Mouse (Mus musculus): Measurements from ENCODE around the gene Pgm2l1. TPM values are rescaled to one million over a fixed set of nuclear protein-coding genes. Genes with fewer than 3 reads are reported as not detected.
"Not testable (repeated sequence)": the region's sequence is repeated elsewhere in the genome, so short reads cannot be mapped to it uniquely, and the experiment has no call there.

Gene Pgm2l1
- polyA plus RNA-seq, 1 experiment from 2014 or later, result 9.5 TPM

DNA sequence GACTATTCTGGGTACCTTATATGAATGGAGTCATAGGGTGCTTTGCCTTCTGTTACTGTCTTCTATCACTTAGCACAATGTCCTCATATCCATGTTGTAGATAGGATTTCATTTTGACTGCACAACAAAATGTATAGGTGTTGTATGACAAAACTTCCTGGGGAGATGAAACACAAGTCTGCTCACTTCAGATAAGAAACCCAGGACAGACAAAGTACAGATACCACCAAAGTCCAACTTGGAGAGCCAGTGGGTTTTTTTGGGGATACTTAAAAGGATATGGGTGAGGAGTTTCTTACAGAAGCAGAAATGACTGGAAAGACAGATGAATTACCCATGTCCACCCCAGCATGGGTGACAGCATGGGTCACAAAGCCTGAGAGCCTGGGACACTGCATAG lies 6.5 kb downstream of the Pgm2l1 start:
- no peak overlapping the region for H3K4me2 ChIP-seq
- no peaks in the 10 kb centered on the region for H3K36me3 ChIP-seq (ENCODE audit: poor library complexity, severe bottlenecking)
- no peaks in the 10 kb centered on the region for H3K9me3 ChIP-seq (replicated peaks)
- H3K4me3 ChIP-seq, result no peak overlapping the region
- H3K27ac ChIP-seq, result no peak overlapping the region
- H3K4me1 ChIP-seq, result peaks cover 6% of the 10 kb centered on the region
- H3K9ac ChIP-seq, result no peak overlapping the region
- H3K27me3 ChIP-seq, result no peaks in the 10 kb centered on the region
- no peak for ATAC-seq

DNA sequence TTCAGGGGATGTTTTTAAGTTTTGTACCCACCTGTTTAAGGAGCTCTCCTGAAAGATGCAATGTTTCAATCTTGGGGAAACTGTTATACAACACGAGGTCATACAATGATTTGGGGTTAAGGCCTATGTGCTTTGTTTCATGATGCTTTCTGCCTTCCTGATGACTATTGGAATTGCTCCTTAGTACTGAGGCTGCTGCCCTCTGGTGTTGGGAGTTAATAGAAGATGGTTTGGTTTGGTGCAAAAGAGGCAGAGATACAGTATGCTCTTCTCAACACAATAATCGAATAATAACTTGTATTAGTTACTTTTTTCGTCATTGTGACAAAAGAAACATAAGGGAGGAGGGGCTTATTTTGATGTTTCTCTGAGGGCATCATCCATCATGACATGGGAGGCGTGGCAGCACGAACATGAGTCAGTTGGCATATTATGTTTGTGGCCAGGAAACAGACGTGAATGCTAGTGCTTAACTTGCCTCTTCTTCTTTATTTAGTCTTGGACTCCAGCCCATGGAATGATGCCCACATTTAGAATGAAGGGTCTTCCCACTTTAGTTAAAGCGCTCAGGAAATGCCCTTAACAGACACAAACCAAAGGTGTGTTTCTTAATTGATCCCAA lies 7.2 kb downstream of the Pgm2l1 start:
- 56% methylated on average over 7 of the region's 7 CpGs for WGBS

DNA sequence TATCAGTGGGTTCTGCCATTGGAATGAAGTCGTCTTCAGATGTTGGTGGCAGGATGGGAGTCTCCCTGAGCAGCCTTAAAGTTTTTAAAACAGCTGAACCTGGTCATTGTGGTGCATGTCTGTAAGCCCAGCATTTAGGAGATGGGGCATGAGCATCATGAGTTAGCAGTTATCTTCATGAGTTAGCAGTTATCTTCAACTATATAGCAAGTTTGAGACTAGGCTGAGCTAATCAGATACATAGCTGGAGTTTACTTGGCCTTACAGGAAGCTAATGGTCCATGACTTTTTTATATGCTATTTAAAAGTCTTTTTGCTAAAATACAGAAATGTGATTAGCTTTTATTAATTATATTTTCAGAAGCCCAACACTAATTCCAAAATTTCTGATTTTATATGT lies 11.1 kb downstream of the Pgm2l1 start:
- Histone ChIP-seq H3K4me1 (no peaks in the 10 kb centered on the region), H3K36me3 (ENCODE audit: poor library complexity, severe bottlenecking) (no peaks in the 10 kb centered on the region), H3K9me3 (replicated peaks) (no peaks in the 10 kb centered on the region), H3K27me3 (no peaks in the 10 kb centered on the region), H3K9ac (no peak overlapping the region), H3K4me2 (no peak overlapping the region), H3K27ac (no peak overlapping the region), H3K4me3 (no peak overlapping the region)
- ATAC-seq, result no peak
- WGBS, result 93% methylated on average over 1 of the region's 1 CpGs

More for the DNA sequence above, 7.2 kb downstream of the Pgm2l1 start:
- no peaks in the 10 kb centered on the region for H3K36me3 ChIP-seq (ENCODE audit: poor library complexity, severe bottlenecking)
- no peak overlapping the region for H3K27ac ChIP-seq
- H3K9ac ChIP-seq, result no peak overlapping the region
- ATAC-seq, result no peak
- no peak overlapping the region for H3K4me3 ChIP-seq
- H3K9me3 ChIP-seq (replicated peaks), result no peaks in the 10 kb centered on the region
- no peak overlapping the region for H3K4me2 ChIP-seq
- no peaks in the 10 kb centered on the region for H3K4me1 ChIP-seq
- no peaks in the 10 kb centered on the region for H3K27me3 ChIP-seq

DNA sequence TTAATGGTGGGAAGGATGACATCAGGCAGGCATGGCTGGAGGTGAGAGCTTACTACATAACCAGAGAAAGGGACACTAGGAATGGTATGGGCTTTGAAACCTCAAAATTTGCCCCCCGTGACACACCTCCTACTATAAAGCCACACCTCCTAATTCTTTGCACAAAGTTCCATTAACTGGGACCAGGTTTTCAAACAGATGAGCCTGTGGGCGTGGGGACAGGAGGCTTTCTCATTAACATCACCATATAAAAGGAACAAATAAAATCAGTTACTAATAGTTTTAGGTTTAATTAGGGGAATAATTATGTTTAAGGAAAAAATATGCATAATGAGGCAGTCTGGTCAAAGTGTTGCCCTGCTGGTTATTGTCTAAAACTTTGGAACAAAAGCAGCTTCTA lies 13.4 kb downstream of the Pgm2l1 start:
- no peak overlapping the region for H3K27ac ChIP-seq
- WGBS, result 61% methylated on average over 2 of the region's 2 CpGs

DNA sequence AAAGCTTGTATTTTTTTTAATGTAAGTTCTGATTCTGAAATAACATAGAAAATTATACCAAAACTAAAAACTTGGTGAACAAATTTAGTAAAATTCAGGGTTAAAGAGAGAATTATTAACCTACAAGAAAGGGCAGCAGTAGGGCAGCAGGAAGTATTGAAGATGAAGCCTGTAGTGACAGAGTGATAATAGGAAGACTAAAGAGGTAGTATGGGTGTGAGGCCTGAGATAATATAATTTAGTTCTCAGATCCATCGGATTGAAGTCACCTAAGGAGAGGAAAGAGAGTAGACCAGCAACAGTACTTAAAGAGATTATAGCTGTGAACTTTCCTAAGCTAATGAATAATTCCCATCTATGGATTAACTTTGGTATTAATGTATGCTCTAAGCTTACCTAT lies 15.8 kb downstream of the Pgm2l1 start:
- H3K4me1 ChIP-seq, result no peaks in the 10 kb centered on the region
- no peaks in the 10 kb centered on the region for H3K9me3 ChIP-seq (replicated peaks)
- H3K27me3 ChIP-seq, result no peaks in the 10 kb centered on the region
- no peak overlapping the region for H3K9ac ChIP-seq
- H3K27ac ChIP-seq, result no peak overlapping the region
- WGBS, result 93% methylated on average over 1 of the region's 1 CpGs
- H3K36me3 ChIP-seq (ENCODE audit: poor library complexity, severe bottlenecking), result no peaks in the 10 kb centered on the region
- no peak overlapping the region for H3K4me2 ChIP-seq
- no peak for ATAC-seq
- H3K4me3 ChIP-seq, result no peak overlapping the region

More for the DNA sequence above, 13.4 kb downstream of the Pgm2l1 start:
- H3K9me3 ChIP-seq (replicated peaks), result no peaks in the 10 kb centered on the region
- no peak overlapping the region for H3K9ac ChIP-seq
- no peaks in the 10 kb centered on the region for H3K4me1 ChIP-seq
- no peaks in the 10 kb centered on the region for H3K27me3 ChIP-seq
- no peak overlapping the region for H3K4me2 ChIP-seq
- H3K36me3 ChIP-seq (ENCODE audit: poor library complexity, severe bottlenecking), result no peaks in the 10 kb centered on the region
- no peak for ATAC-seq
- no peak overlapping the region for H3K4me3 ChIP-seq

DNA sequence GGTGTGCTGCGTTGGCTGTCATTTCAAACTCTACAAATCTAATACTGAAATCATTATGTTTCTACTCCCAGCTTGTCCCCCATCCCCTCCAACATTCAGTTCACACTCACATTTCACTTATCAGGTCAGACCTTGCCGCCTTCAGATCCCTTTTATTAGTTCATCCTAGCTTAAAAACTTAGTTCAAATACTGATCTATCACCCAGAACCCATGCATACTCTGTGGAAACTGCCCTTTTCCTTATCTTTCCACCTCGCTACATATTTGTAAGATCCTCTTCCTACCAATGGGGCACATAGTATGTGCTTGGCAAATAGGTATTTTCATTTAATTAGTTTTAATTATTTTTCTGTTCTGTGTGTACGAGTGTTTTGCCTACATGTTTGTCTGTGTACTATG lies 17.0 kb downstream of the Pgm2l1 start:
- Histone ChIP-seq H3K4me1 (no peaks in the 10 kb centered on the region), H3K9ac (no peak overlapping the region), H3K4me2 (no peak overlapping the region), H3K9me3 (replicated peaks) (no peaks in the 10 kb centered on the region), H3K27ac (no peak overlapping the region), H3K36me3 (ENCODE audit: poor library complexity, severe bottlenecking) (no peaks in the 10 kb centered on the region), H3K4me3 (no peak overlapping the region), H3K27me3 (no peaks in the 10 kb centered on the region)
- no peak for ATAC-seq
- 93% methylated on average over 4 of the region's 4 CpGs for WGBS

DNA sequence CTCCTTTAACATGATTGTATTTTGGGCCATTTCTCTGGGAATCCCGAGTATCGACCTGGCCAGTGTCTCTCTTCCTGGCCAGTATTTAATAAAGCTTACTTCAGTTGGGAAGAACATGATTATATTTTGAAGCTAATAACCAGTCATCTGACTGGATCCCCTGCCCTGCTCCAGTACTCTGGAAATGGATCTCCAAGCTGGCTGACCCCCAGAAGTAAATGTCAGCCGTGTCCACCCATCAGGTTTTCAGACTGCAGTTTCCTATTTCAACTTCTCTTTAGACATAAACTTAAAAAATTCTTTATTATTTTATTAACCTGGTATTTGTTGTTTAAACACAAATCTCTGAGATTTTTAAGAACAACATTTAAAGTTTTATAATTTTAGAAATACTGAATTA lies 18.0 kb downstream of the Pgm2l1 start:
- no peaks in the 10 kb centered on the region for H3K4me1 ChIP-seq
- no peak overlapping the region for H3K9ac ChIP-seq
- no peak overlapping the region for H3K27ac ChIP-seq
- no peaks in the 10 kb centered on the region for H3K36me3 ChIP-seq (ENCODE audit: poor library complexity, severe bottlenecking)
- H3K4me2 ChIP-seq, result no peak overlapping the region
- H3K9me3 ChIP-seq (replicated peaks), result no peaks in the 10 kb centered on the region
- WGBS, result 87% methylated on average over 3 of the region's 3 CpGs
- H3K4me3 ChIP-seq, result no peak overlapping the region
- no peak for ATAC-seq
- no peaks in the 10 kb centered on the region for H3K27me3 ChIP-seq

DNA sequence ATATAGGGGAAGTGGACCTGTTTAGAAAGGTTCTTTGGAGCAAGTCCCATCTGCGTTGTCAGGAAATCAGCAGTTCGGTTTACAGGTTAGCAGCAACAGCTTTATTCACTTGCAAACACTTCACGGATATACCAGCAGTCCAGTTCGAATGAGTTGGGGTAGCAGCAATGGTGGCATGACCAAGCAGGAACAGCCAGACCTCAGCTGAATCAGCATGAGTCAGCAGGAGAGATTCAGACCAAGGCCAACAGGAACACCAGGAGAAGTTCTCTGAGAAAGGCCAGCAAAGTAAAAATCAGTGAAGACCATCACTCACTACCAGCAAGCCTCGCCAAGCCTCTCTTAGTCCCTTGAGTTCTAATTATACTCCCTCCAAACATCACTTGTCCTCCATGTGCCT lies 23.5 kb downstream of the Pgm2l1 start:
- H3K9me3 ChIP-seq (replicated peaks), result no peaks in the 10 kb centered on the region
- H3K27me3 ChIP-seq, result no peaks in the 10 kb centered on the region
- no peak overlapping the region for H3K9ac ChIP-seq
- peaks cover 22% of the 10 kb centered on the region for H3K36me3 ChIP-seq (ENCODE audit: poor library complexity, severe bottlenecking)
- H3K4me2 ChIP-seq, result no peak overlapping the region
- no peak overlapping the region for H3K4me3 ChIP-seq
- no peak overlapping the region for H3K27ac ChIP-seq
- H3K4me1 ChIP-seq, result no peaks in the 10 kb centered on the region
- WGBS, result 97% methylated on average over 5 of the region's 5 CpGs
- no peak for ATAC-seq

DNA sequence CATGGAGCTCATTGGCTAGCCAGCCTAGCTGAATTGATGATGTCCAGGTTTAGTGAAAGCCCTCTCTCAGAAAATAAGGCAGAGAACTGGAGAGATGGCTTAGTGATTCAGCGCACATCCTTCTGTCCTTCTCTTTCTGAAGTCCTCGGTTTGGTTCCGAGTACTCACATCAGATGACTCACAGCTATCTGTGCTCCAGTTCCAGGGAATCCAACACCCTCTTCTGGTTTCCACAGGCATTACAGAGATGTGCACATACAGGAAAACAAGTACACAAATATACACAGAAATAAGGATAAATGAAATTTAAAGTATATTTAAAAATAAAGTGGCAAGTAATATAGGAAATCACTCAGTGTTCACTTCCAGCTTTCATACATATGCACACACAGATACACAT lies 35.2 kb downstream of the Pgm2l1 start:
- Histone ChIP-seq H3K4me3 (no peak overlapping the region), H3K27ac (no peak overlapping the region), H3K4me2 (no peak overlapping the region), H3K36me3 (ENCODE audit: poor library complexity, severe bottlenecking) (peaks cover 35% of the 10 kb centered on the region), H3K27me3 (no peaks in the 10 kb centered on the region), H3K9ac (no peak overlapping the region), H3K4me1 (no peaks in the 10 kb centered on the region), H3K9me3 (replicated peaks) (no peaks in the 10 kb centered on the region)
- no peak for ATAC-seq
- 85% methylated on average over 3 of the region's 3 CpGs for WGBS

DNA sequence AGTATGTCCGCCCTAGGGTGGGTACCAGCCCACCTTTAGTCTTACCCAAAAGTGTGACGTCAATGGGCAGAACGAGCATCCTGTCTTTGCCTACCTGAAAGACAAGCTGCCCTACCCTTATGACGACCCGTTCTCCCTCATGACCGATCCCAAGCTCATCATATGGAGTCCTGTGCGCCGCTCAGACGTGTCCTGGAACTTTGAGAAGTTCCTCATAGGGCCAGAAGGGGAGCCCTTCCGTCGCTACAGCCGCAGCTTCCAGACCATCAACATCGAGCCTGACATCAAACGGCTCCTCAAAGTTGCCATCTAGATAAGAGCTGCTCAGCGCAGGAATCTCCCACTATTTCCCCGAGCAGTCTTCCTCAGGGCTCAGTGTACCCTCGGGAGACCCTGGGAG lies 37.7 kb downstream of the Pgm2l1 start:
- H3K4me3 ChIP-seq; H3K4me1 ChIP-seq; H3K4me2 ChIP-seq; H3K9ac ChIP-seq; H3K27me3 ChIP-seq; H3K9me3 ChIP-seq (replicated peaks); ATAC-seq; H3K27ac ChIP-seq: not testable (repeated sequence)
- WGBS, result 59% methylated on average over 17 of the region's 17 CpGs
- H3K36me3 ChIP-seq (ENCODE audit: poor library complexity, severe bottlenecking), result peaks cover 50% of the 10 kb centered on the region

DNA sequence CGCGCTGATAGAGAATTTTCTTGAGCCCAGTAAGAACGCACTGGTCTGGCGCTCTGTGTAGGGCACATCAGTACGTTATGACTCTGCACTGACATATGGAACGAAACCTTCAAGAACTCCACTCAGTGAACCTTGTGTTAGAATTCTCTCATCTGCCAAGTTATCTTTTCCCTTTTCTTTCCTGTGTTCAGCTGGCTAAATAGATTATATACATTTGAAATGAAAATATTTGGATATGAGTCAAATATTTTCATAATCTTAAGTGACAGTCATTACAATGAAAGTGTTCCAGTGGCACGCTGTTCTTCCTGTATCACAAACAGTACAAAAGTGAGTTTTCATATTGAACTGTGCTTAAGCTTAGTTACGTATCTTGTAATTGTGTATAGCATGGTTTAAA lies 45.2 kb downstream of the Pgm2l1 start:
- H3K4me2 ChIP-seq, result no peak overlapping the region
- no peaks in the 10 kb centered on the region for H3K4me1 ChIP-seq
- no peak for ATAC-seq
- H3K36me3 ChIP-seq (ENCODE audit: poor library complexity, severe bottlenecking), result peaks cover 23% of the 10 kb centered on the region
- H3K9me3 ChIP-seq (replicated peaks), result no peaks in the 10 kb centered on the region
- H3K27me3 ChIP-seq, result no peaks in the 10 kb centered on the region
- no peak overlapping the region for H3K4me3 ChIP-seq
- no peak overlapping the region for H3K27ac ChIP-seq
- no peak overlapping the region for H3K9ac ChIP-seq
- WGBS, result 97% methylated on average over 8 of the region's 8 CpGs

DNA sequence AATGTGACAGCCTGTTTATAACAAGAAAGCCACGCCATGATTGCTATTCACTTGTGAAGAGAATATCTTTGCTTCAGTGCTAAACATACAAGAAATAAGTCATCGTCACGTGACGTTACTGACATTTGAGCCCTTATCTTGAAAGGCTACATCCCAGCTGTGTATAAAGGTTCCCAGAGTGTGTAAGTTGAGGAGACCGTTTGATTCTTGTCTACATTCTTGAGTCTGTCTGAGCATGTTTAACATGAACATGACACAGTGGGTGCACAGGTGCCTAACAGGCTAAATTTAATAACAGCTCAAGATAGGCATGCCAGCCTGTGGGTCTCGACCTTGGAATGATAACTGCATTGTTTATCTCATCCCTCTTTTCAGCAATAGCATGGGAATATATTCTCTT lies 47.3 kb downstream of the Pgm2l1 start:
- Histone ChIP-seq H3K4me2 (no peak overlapping the region), H3K36me3 (ENCODE audit: poor library complexity, severe bottlenecking) (peaks cover 9% of the 10 kb centered on the region), H3K27ac (no peak overlapping the region), H3K4me3 (no peak overlapping the region), H3K27me3 (no peaks in the 10 kb centered on the region), H3K9ac (no peak overlapping the region), H3K9me3 (replicated peaks) (no peaks in the 10 kb centered on the region), H3K4me1 (no peaks in the 10 kb centered on the region)
- WGBS, result 89% methylated on average over 6 of the region's 6 CpGs
- ATAC-seq, result no peak

DNA sequence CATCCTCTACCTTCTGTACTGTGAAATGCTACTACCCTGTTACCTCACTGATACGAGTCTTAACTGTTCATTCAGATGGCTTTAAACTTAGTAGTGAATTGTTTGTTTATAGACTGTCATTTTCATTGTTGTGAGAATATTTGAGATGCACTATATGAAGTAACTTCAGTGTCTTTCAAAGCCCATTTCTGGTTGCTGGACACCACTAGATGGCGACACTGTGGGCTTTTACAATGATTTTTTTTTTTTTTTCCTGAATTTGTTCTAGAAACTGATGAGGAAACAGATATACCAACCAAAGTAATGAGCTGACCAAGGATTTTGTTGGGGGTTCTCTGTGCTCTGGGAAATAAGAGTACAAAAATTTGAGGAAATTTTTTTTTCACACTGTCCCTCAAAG lies 49.2 kb downstream of the Pgm2l1 start:
- peaks cover 5% of the 10 kb centered on the region for H3K36me3 ChIP-seq (ENCODE audit: poor library complexity, severe bottlenecking)
- H3K4me2 ChIP-seq, result no peak overlapping the region
- H3K27me3 ChIP-seq, result no peaks in the 10 kb centered on the region
- no peak overlapping the region for H3K27ac ChIP-seq
- H3K9me3 ChIP-seq (replicated peaks), result no peaks in the 10 kb centered on the region
- no peak for ATAC-seq
- no peak overlapping the region for H3K4me3 ChIP-seq
- no peaks in the 10 kb centered on the region for H3K4me1 ChIP-seq
- WGBS, result 41% methylated on average over 2 of the region's 2 CpGs
- no peak overlapping the region for H3K9ac ChIP-seq
